Mouse (Mus musculus) cortical plate, adult 2 months (tissue): Measurements from ENCODE around the gene Pdzd3. TPM values are rescaled to one million over a fixed set of nuclear protein-coding genes. Genes with fewer than 3 reads are reported as not detected.

Experiments
- H3K27ac ChIP-seq: fragments of 200-500 bp; 2 replicates; pipeline ENCODE4 v1.5.1; 2012; ENCODE audit warnings: low read length, control low read depth, inconsistent platforms; ENCODE audit not compliant: insufficient read depth
- H3K4me1 ChIP-seq: fragments of 200-500 bp; 2 replicates; pipeline ENCODE4 v1.6.1; 2011; ENCODE audit warnings: low read length; ENCODE audit not compliant: control insufficient read depth, insufficient read depth
- H3K4me3 ChIP-seq: fragments of 200-500 bp; 2 replicates; pipeline ENCODE4 v1.5.1; 2011; ENCODE audit warnings: mild to moderate bottlenecking, low read length, control low read depth; ENCODE audit not compliant: insufficient read depth
- CTCF ChIP-seq: fragments of 200-500 bp; IDR thresholded peaks from 2 replicates; pipeline ENCODE4 v1.5.1; 2011; ENCODE audit warnings: mild to moderate bottlenecking, control low read depth, low read length; ENCODE audit not compliant: insufficient read depth; ENCODE audit errors: extremely low read depth
- POLR2A ChIP-seq: fragments of 200-500 bp; IDR thresholded peaks from 2 replicates; pipeline ENCODE4 v1.6.1; 2011; ENCODE audit warnings: mild to moderate bottlenecking, low read length, control low read depth; ENCODE audit not compliant: insufficient read depth; ENCODE audit errors: extremely low read depth
- polyA plus RNA-seq: library from polyadenylated mRNA; depleted of rRNA; stranded (reverse); fragments of >200 nt; gene quantifications from 2 replicates; pipeline ENCODE4 v1.2.3, GENCODE M21; 2012

The Pdzd3 gene
- polyA plus RNA-seq, 1 experiment = 0.71 TPM

DNA sequence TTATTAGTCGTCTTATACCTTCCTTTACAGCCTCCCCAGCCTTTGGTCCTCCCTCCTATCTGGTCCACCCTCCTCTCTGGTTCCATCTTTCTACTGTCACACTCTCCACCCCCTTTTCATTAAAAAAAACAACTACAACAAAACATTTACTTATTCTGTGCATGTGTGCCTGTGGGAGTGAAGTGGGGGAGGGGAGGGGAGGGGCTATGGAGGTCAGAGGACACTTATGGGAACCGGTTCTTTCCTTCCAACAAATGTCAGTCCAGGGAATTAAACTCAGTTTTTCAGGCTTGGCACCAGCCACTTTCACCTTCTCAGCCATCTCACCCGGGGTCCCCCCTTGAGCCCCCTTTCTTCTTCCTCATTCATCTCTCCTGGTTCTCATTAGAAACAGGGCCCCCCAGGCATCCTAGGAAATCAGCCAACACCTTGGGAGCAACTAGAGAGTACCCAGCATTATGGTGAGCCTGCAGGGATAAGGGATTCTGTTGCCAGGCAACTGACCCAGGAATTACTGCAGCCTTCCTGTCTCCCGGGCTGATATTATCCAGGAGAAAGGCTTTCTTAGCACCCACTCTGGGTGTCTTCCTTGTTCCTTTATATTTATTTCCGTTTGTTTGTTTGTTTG lies 3.4 kb upstream of the Pdzd3 start:
- H3K27ac ChIP-seq = no peak overlapping the region
- no peak for TF ChIP-seq POLR2A
- no peak for TF ChIP-seq CTCF
- no peak overlapping the region for H3K4me3 ChIP-seq
- H3K4me1 ChIP-seq = no peaks in the 10 kb centered on the region

DNA sequence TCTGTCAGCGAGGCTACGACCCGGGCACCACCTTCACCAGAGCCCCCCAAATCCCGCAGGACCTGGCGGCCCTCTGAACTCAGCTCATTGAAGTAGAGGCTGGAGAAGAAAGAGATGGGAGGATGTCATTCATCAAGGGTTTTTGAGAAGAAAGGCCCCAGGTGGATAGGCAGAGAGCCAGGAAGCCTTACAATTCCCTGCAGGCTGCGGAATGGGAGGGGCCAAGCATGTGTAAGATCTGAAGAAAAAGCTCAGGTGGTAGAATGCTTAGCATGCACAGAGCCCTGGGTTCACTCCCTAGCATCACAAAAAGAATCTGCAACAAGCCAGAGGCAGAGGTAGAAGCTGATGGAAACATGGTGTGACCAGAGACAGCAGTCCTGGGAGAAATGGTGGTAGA lies 2.2 kb upstream of the Pdzd3 start:
- Histone ChIP-seq H3K4me1 (no peaks in the 10 kb centered on the region), H3K4me3 (no peak overlapping the region), H3K27ac (no peak overlapping the region)
- TF ChIP-seq POLR2A = no peak
- TF ChIP-seq CTCF = no peak

GRCm38 (mm10) chr9:44250445-44250844 lies 826 bp downstream of the Pdzd3 start:
- no peak overlapping the region for H3K4me3 ChIP-seq
- no peaks in the 10 kb centered on the region for H3K4me1 ChIP-seq
- TF ChIP-seq CTCF = no peak
- no peak for TF ChIP-seq POLR2A
- H3K27ac ChIP-seq = no peak overlapping the region

DNA sequence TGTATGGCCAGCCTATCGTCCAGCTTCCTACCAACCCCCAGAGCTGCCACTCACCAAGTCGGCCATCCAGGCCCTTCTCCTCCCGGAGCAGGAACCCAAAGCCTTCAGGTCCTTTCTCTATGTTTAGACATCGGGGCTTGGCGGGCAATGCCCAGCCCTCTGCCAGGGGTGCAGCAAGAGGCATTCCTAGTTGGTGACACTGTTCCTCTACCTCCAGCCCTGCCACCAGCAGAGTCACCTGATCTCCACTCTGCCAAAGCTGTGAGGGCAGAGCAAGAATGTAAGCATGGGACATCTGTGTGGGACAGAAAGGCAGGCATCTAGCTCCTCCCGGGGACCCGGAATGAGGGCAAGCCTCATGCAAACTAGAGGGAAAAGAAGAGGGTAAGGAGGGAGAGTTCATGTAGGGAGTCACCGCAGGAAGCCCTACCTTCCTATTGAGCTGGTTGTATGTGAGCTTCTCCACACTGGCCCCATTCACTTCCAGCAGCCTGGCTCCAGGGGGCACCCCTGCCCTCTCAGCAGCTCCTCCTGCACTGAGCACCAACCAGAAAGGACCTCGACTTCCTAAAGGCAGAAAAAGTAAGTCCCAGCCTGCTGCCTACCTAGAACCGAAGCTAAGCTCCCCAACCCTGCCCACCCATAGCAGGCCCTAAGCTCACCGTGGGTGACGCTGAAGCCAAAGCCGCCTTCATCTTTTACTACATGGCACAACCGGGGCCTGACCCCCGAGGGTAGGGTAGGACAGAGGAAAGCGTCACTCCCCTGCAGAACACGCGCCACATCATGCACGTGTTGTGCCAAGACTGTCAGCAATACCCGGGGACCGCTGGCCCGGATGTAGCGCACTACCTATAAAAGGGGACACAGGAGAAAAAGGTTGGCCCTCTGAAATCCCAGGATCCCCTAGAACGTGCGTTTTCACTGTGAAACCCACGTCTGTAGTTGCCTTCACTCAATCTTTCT lies 1.8 kb downstream of the Pdzd3 start:
- Histone ChIP-seq H3K4me1 (no peaks in the 10 kb centered on the region), H3K4me3 (no peak overlapping the region), H3K27ac (no peak overlapping the region)
- TF ChIP-seq CTCF (peak; percentile 65), POLR2A (no peak)

DNA sequence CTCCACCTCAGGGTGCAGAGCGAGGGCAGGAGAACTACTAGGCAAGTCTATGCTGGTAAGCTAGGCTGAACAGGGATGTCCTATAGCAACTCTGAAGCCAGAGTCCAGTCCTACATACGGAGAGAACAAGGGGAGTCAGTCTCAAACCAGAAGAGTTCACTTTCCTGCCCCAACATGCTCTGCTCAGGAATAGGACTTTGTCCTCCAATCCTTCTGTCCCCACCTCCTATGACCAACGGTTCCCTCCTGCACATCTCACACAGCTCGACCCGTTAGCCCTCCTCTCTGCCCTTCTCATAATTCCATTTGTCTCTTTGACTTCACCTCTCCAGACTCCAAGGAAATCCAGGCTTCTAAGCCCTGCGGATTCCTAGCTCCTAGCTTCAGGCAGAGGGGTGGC lies 3.4 kb downstream of the Pdzd3 start:
- Histone ChIP-seq H3K4me1 (no peaks in the 10 kb centered on the region), H3K4me3 (no peak overlapping the region), H3K27ac (no peak overlapping the region)
- TF ChIP-seq CTCF (no peak), POLR2A (no peak)

GRCm38 (mm10) chr9:44243621-44244020 lies 7.7 kb downstream of the Pdzd3 start:
- no peak overlapping the region for H3K27ac ChIP-seq
- H3K4me3 ChIP-seq = no peak overlapping the region
- no peak for TF ChIP-seq POLR2A
- no peak for TF ChIP-seq CTCF
- H3K4me1 ChIP-seq = no peaks in the 10 kb centered on the region

GRCm38 (mm10) chr9:44241418-44241817 lies 9.9 kb downstream of the Pdzd3 start:
- Histone ChIP-seq H3K27ac (no peak overlapping the region), H3K4me3 (no peak overlapping the region), H3K4me1 (no peaks in the 10 kb centered on the region)
- TF ChIP-seq CTCF (no peak), POLR2A (no peak)

GRCm38 (mm10) chr9:44240911-44241310 lies 10.4 kb downstream of the Pdzd3 start:
- Histone ChIP-seq H3K4me3 (no peak overlapping the region), H3K27ac (no peak overlapping the region), H3K4me1 (no peaks in the 10 kb centered on the region)
- TF ChIP-seq POLR2A (no peak), CTCF (no peak)

DNA sequence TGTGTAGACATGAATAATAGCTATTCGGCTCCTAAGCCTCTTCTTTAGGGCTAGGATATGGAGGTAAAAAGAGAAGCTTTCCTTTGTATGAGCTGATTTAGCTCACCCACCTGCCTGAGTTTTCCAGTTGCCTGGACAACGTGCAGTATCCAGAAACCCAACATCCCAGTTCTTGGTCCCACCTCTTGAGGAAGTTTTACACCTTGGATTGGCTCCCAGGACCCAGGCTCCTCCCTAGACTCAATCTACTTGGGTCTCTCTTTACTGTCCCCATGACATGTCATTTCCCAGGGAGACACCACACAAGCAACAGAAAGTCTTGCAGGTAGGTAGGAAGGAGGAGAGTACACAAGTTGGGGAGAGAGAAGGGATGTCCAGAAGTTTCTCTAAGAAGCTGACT lies 10.9 kb downstream of the Pdzd3 start, which contains the start of gene Ccdc153:
TSS of gene Ccdc153 (plus strand) at position 278 of the 400 bp plus-strand sequence.
- Histone ChIP-seq H3K4me3 (no peak within 1 kb of the TSS), H3K4me1 (no peaks in the 10 kb centered on the region), H3K27ac (no peak within 1 kb of the TSS)
- TF ChIP-seq CTCF = no peak
- TF ChIP-seq POLR2A = no peak
